Mouse (Mus musculus) small intestine, adult 2 months (tissue): Measurements from ENCODE around the gene Acaca. TPM values are rescaled to one million over a fixed set of nuclear protein-coding genes. Genes with fewer than 3 reads are reported as not detected.

Experiments used
- H3K27ac ChIP-seq: fragments of 200-500 bp; 2 replicates; pipeline ENCODE4 v1.5.1; 2012; ENCODE audit warnings: low read depth, low read length, control low read depth, inconsistent platforms; ENCODE audit not compliant: insufficient read depth
- H3K27me3 ChIP-seq: fragments of 200-500 bp; 2 replicates; pipeline ENCODE4 v1.6.1; 2012; ENCODE audit warnings: mild to moderate bottlenecking, moderate library complexity, low read length, inconsistent platforms; ENCODE audit not compliant: control insufficient read depth, insufficient read depth
- H3K36me3 ChIP-seq: fragments of 200-500 bp; 2 replicates; pipeline ENCODE4 v1.6.1; 2012; ENCODE audit warnings: mild to moderate bottlenecking, low read length, control low read depth, inconsistent platforms; ENCODE audit not compliant: control insufficient read depth, insufficient read depth
- H3K4me1 ChIP-seq: fragments of 200-500 bp; 2 replicates; pipeline ENCODE4 v1.6.1; 2012; ENCODE audit warnings: low read length, inconsistent platforms, mixed read lengths; ENCODE audit not compliant: control insufficient read depth, insufficient read depth, insufficient read length
- H3K4me3 ChIP-seq: fragments of 200-500 bp; 2 replicates; pipeline ENCODE4 v1.5.1; 2012; ENCODE audit warnings: low read depth, mild to moderate bottlenecking, control low read depth, inconsistent platforms, low read length, moderate library complexity
- CTCF ChIP-seq: fragments of 200-500 bp; IDR thresholded peaks from 2 replicates; pipeline ENCODE4 v1.5.1; 2012; ENCODE audit warnings: low read depth, mild to moderate bottlenecking, control low read depth, inconsistent platforms, low read length, moderate library complexity, mixed read lengths; ENCODE audit not compliant: insufficient replicate concordance, insufficient read length; ENCODE audit errors: extremely low read depth
- POLR2A ChIP-seq: fragments of 200-500 bp; IDR thresholded peaks from 2 replicates; pipeline ENCODE4 v1.6.1; 2012; ENCODE audit warnings: low read depth, mild to moderate bottlenecking, control low read depth, inconsistent platforms, low read length, moderate library complexity
- WGBS: fragments of 180-500 bp; shearing (Covaris S2); methylation state at CpG from one replicate; pipeline ENCODE4 v1.1.7; 2018; 5-methylcytosine and 5-hydroxymethylcytosine counted together
- polyA plus RNA-seq: library from polyadenylated mRNA; depleted of rRNA; stranded (reverse); fragments of >200 nt; gene quantifications from 2 replicates; pipeline ENCODE4 v1.2.3, GENCODE M21; 2012

The Acaca gene
- polyA plus RNA-seq, 1 experiment: 4.0 TPM

GRCm38 (mm10) chr11:84146081-84146480 is 16.6 kb downstream of the Acaca start:
- peaks cover 11% of the 10 kb centered on the region; the same call in 1 of the 2 replicates for H3K4me1 ChIP-seq
- TF ChIP-seq POLR2A (no peak), CTCF (no peak)
- H3K4me3 ChIP-seq: no peak overlapping the region
- peak overlapping the region; percentile 59 for H3K27ac ChIP-seq
- 25% methylated on average over 3 of the region's 3 CpGs for WGBS
- peaks cover 32% of the 10 kb centered on the region for H3K36me3 ChIP-seq
- no peaks in the 10 kb centered on the region for H3K27me3 ChIP-seq

- 63% methylated on average over 2 of the region's 2 CpGs for WGBS
- H3K27ac ChIP-seq: no peak overlapping the region
- H3K4me1 ChIP-seq: peaks cover 6% of the 10 kb centered on the region; the same call in 1 of the 2 replicates
- TF ChIP-seq POLR2A (no peak), CTCF (peak; percentile 51; the same call in 1 of the 2 replicates)
- H3K36me3 ChIP-seq: peaks cover 44% of the 10 kb centered on the region
- no peaks in the 10 kb centered on the region for H3K27me3 ChIP-seq
- no peak overlapping the region for H3K4me3 ChIP-seq
These were observed 21.4 kb downstream of the Acaca start for GRCm38 (mm10) chr11:84150884-84151283.

- TF ChIP-seq CTCF: no peak
- TF ChIP-seq POLR2A: no peak
- Histone ChIP-seq H3K27ac (peak overlapping the region; percentile 86), H3K27me3 (no peaks in the 10 kb centered on the region), H3K4me3 (no peak overlapping the region), H3K4me1 (peaks cover 13% of the 10 kb centered on the region; the same call in 1 of the 2 replicates), H3K36me3 (peaks cover 35% of the 10 kb centered on the region)
- 35% methylated on average over 4 of the region's 4 CpGs for WGBS
These were observed 27.2 kb downstream of the Acaca start for GRCm38 (mm10) chr11:84156535-84157262.

GRCm38 (mm10) chr11:84164123-84164522 is 34.7 kb downstream of the Acaca start:
- Histone ChIP-seq H3K27ac (peak overlapping the region; percentile 92), H3K4me3 (no peak overlapping the region; the same call in 1 of the 2 replicates), H3K4me1 (peaks cover 20% of the 10 kb centered on the region), H3K36me3 (peaks cover 19% of the 10 kb centered on the region), H3K27me3 (no peaks in the 10 kb centered on the region)
- whole genome bisulfite sequencing: 35% methylated on average over 6 of the region's 6 CpGs
- TF ChIP-seq POLR2A: no peak
- no peak for TF ChIP-seq CTCF

GRCm38 (mm10) chr11:84164561-84164960 is 35.1 kb downstream of the Acaca start:
- Histone ChIP-seq H3K4me1 (peaks cover 20% of the 10 kb centered on the region), H3K27me3 (no peaks in the 10 kb centered on the region), H3K36me3 (peaks cover 19% of the 10 kb centered on the region), H3K27ac (peak overlapping the region; percentile 92), H3K4me3 (no peak overlapping the region; the same call in 1 of the 2 replicates)
- WGBS: 20% methylated on average over 4 of the region's 4 CpGs
- TF ChIP-seq CTCF: no peak
- TF ChIP-seq POLR2A: no peak

- Histone ChIP-seq H3K4me3 (no peak within 1 kb of the TSS), H3K27ac (peak within 1 kb of the TSS; percentile 90)
These were observed 37.6 kb downstream of the Acaca start, which contains the start of gene Gm11437 for GRCm38 (mm10) chr11:84167046-84167526. Gene Gm11437, minus strand, starts transcription at chr11:84167476.

GRCm38 (mm10) chr11:84168701-84169288 is 39.3 kb downstream of the Acaca start:
- H3K27ac ChIP-seq: peak overlapping the region; percentile 49; the same call in 1 of the 2 replicates
- no peaks in the 10 kb centered on the region for H3K27me3 ChIP-seq
- H3K4me3 ChIP-seq: peak overlapping the region; percentile 33
- peak; percentile 25; the same call in 1 of the 2 replicates for TF ChIP-seq CTCF
- TF ChIP-seq POLR2A: no peak
- peaks cover 2% of the 10 kb centered on the region; the same call in 1 of the 2 replicates for H3K36me3 ChIP-seq
- peaks cover 19% of the 10 kb centered on the region for H3K4me1 ChIP-seq
- 12% methylated on average over 7 of the region's 7 CpGs for WGBS

More at GRCm38 (mm10) chr11:84167046-84167526, 37.6 kb downstream of the Acaca start, which contains the start of gene Gm11437:
- TF ChIP-seq CTCF (no peak), POLR2A (no peak)
- peaks cover 9% of the 10 kb centered on the region for H3K36me3 ChIP-seq
- 39% methylated on average over 5 of the region's 5 CpGs for WGBS
- no peaks in the 10 kb centered on the region for H3K27me3 ChIP-seq
- H3K4me1 ChIP-seq: peaks cover 17% of the 10 kb centered on the region
